Mouse (Mus musculus) retina, postnatal 7 days (tissue): Measurements from ENCODE around the gene Hdgf.

Source experiments
- DNase-seq: peaks from one replicate; pipeline ENCODE4 v3.0.0-alpha.2; 2012; ENCODE audit warnings: low read depth, low spot score

Gene Hdgf

DNA sequence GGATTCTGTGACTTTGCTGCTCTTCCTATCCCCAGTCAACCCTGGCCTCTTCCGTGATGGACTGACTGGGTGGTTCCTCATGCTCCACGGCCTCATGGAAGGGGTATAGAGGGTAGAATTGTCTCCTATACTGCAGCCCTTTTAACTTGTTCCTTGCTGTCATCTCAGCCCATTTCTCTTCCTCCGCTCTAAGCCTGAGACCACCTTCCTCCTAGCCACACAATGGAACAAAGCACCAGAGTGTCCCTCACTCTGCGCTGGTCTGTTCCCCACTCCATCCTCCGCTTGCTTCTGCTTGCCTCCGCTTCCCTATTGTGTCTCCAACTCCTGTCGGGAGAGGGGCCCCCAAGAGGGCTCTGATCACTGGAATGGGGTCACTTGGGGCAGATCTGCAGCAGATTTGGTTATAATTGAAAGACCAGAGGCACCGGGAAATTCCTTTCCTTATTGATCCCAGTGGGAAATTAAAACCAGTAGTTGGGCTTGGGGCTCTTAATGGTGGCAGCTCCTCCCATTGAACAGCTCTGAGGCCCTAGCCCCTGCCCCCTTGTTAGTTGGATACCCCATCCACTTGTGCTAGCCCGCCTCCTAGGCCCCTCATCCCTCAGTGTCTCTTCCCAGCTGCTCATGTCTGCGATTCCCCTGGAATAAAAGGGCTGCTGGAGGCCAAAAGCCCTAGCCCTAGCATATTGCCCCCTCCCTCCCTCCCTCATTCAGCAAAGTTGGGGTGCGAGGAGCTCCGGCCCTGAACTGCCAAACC lies 39.8 kb downstream of the Hdgf start:
- DNase-seq: no peak

DNA sequence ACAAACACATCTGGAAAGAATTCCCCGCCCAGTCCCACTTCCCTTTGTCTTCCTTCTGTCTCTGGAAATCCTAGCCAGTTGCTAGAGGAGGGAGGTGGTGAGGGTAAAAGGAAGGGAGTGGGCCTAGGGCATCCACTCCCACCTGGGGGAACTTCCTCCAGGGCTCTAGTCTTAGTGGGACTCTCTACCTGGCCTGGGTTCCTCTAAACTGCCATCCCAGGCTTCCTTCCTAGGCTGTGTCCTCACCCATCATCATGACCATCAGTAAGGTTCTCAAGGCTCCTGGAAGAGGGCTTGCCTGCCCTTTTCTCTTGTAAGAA lies 40.4 kb downstream of the Hdgf start:
- DNase-seq: no peak

GRCm38 (mm10) chr3:87947056-87947810 lies 41.1 kb downstream of the Hdgf start:
- DNase-seq: no peak

GRCm38 (mm10) chr3:87947811-87948199 lies 41.7 kb downstream of the Hdgf start:
- no peak for DNase-seq

DNA sequence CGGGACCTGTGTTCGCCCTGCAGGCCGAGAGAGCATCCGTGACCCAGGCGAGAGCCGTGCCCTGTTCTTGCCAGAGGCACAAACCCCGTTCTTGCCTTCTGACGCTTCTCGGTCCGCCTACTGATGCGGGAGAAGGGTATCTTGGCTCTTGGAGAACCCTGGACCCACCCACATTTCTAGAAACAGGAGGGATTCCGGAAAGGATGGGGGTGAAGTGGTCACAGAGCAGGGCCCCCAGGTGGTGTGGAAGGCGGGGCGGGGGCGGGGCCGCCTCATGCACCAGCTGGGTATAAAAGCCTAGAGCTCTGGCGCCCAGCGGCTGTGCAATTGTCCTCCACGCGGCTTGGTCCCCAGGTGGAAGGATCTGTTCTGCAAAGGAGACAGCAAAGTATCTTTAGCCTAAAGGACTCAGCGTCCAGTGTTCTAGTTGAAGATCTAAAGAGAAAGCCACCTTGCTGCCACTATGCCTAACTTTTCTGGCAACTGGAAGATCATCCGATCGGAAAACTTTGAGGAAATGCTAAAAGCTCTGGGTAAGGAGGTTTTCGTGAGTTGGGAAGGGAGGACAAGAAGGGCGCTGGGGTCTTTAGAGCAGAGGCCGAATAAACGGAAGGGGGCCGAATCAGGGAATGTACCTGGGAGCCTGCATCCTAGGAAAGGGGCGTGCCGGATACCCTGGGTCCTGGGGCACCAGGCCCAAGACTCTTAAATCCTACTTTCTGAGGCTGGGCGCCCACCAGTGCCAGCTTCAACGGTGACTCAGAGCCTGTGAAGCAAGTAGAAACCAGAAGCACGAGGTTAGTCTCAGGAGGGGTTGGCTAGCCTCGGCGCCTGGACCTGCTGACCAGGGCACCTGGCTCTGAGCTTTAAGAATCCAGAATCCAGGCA lies 42.5 kb downstream of the Hdgf start, which contains the start of gene Crabp2:
Gene Crabp2 (plus strand): TSS at position 289 of the 888 bp plus-strand sequence.
- no peak for DNase-seq

DNA sequence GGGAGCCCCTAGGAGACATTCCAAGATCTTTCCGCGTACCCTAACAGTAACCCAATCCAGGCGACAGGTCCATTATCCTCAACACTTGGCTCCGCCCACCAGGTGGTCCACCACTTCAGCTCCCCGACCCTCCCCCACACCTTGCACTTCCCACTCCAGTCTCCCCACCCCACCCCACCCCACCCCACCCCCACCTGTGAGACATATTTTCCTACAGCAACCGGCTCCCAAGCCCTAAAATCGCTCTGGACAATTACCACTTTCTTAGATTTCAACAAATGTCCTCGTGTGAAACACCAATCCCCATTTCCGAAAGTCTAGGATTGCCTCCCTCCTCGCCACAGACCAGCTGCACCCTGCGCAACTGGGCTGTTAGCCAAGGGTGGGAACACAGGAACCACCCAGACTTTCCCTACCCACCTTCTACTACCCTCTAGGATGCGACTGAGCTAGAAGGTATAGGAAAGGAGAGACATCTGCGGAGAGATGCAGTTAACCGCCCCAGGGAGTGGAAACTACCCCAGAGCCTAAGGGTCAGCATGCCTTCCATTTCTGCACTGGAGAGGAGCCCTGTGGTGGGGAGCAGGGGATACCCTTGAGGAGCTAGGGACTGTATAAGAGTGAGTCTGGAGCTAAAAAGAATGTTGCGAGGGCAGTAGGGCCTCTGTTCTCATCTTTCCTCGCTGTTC lies 43.3 kb downstream of the Hdgf start:
- no peak for DNase-seq

DNA sequence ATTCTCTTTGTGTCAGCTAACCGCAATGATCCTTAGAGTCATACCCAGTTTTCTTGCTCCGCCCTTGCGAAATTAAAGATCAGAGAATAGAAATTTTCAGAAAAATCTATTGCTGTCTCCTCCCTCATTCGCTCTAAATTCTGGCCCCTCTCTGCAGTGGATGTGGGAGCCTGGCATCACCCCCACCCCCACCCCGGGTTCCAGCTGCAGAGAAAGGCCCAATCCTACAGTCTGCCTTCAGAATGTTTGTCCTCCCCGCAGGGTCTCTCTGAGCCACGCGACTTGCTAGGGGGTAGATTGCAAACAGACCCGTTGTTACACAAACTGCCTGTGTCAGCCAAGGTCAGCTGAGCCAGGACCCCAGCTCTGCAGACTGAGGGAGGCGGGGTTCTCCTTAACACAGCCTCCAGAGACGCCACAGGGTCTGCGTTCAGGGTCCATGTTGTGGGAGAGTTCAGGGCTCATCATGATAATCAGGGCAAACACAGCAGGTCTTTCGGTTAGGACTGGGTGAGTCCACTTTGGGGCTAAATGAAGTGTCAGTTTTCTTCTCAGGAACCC lies 43.9 kb downstream of the Hdgf start:
- DNase-seq: no peak

DNA sequence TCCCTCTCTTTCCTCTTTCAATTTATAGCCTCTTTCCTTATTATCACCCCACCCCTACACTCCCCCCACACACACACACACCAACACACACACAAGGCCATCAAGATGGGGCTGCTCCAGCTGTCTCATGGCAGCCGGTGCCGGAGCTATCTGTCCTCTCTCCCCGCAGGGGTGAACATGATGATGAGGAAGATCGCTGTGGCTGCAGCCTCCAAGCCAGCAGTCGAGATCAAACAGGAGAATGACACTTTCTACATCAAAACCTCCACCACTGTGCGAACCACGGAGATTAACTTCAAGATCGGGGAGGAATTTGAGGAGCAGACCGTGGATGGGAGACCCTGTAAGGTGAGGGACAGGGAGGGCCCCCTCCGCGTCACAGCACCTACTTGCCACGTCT lies 45.8 kb downstream of the Hdgf start:
- no peak for DNase-seq

DNA sequence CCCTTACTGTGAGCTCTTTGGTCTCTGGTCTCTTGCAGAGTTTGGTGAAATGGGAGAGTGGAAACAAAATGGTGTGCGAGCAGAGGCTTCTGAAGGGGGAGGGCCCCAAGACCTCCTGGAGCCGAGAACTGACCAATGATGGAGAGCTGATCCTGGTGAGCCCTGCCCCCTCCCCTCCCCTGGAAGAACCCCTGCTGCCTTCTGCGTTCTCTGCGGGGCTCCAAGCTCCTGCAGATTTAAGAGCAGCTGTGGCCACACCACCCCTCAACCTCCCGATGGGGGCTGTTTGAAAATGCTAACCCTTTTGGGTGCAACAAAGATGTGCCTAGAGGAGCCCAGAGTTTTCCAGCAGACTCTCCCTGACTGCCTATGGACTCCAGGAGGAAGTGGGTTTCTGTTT lies 46.3 kb downstream of the Hdgf start:
- DNase-seq: no peak

GRCm38 (mm10) chr3:87958056-87958455 lies 51.9 kb downstream of the Hdgf start:
- no peak for DNase-seq

GRCm38 (mm10) chr3:87958476-87958875 lies 52.4 kb downstream of the Hdgf start:
- DNase-seq: no peak

DNA sequence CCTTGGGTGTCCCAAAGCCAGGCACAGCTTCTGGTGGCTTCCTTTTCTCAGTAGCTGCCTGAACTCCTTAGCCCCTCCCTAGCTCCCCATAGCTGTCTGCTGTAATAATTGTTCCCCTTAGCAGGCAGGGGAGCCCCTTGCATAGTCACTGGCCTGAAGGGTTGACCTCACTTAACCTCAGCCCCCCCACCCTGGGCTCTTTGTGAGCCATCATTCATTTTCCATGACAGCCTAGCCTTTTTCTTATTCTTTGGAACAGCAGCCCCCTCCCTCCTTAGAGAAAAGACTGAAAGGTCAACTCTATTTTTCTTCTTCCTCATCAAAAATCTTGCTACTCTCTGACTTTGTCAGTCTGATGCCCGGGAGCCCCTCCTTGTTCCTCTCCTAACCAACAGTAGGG lies 52.8 kb downstream of the Hdgf start:
- DNase-seq: no peak

DNA sequence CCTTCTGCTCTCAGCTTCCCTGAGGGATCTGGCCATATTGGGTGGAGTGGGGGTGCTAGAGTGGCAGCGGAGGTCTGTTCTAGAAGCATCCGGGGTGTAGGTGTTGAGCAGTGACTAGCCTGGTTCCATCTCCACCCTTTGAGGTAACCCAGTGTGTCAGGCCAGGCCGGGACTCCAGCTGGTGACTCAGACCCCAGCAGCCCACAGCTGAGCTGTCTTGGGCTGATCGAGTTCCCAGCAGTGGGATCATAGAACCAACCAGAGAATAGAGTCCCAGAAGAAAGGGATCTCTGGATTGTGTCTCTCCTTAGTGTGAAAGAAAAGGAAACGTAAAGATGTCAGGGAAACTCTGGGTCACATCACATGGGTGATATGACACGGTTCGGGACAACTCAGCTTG lies 53.2 kb downstream of the Hdgf start:
- DNase-seq: no peak

DNA sequence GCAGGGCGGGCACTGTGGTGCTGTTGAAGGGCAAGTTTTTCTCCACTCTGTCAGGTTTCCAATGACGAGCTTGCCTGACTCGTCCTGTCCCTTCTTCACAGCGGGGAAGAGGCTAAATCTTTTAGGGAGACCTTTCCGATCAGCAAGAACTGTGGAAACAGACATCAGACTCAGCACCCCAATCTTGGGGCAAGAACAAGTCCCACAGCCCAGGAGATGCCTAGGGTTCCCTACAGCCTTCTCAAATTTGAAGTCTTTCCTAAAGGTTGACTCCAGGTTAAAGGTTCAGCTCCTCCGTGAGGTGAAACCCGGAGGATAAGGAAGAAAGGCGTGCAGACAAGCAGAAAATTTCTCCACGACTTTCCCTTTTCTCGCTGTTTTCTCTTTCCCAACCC lies 54.1 kb downstream of the Hdgf start:
- DNase-seq: no peak

DNA sequence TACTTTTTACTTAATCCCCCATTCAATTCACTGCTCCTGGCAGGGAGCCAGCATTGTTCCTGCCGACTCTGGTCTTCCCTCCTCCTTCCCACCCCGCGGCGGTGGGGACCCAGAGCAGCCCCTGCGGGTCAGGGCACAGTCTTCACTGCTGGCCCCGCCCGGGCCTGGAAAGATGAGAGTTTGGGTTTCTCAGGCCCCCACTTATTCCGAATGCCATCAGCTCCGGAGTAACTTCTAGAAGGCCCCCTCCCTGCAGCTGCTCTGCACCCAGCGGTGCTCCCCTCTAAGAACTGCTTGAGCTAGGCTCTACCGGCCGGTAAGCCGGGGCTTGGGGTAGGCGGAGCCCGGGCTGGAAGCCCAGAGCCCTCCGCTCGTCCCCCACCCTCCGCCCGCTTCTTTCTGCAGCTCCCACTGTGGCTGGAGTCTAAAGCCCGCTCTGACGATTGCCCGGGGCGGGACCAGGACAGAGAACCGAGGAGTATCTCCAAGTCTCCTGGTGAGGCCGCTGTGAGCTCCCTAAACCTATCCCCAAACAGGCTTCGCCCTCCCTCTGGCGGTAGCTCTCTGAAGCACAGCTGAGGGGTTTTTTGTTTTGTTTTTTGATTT lies 54.6 kb downstream of the Hdgf start:
- DNase-seq: peak; percentile 88
